ENCODE assay signal across 8 mouse cellular contexts in the genomic region with DNA sequence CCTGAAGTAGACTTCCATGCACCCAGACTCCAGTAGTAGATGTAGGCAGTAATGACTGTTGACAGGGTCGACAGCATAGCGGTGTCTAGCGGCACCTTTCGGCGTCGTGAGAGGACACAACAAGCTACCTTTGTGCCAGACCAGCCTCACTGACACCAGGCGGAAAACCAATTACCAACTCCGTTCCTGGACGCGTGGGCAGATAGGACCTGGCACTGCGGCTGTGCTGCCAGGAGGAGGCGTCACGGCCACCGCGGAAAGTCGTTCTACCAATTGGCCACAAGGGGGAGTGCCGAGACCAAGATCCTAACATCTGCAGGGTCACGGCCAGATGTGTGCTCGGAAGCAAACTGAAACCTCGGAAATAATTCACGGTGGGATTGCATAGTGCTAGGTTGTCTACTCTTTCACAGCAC. TPM values are rescaled to one million over a fixed set of nuclear protein-coding genes. Genes with fewer than 3 reads are reported as not detected.
DNase-seq lines count a peak whose midpoint lies in the region; ATAC-seq and TF ChIP-seq lines count a peak whose summit lies in the region.

No protein-coding gene starts in this region.

- H3K9me3 ChIP-seq in hindbrain, postnatal 0 days (ENCODE audit: low read length) = no peaks in the 10 kb centered on the region

- intact Hi-C loops in gastrocnemius, adult 2 months (cut with DNase I) = loop anchor here (1.0 to 10.0 kb wide), 3 partner anchors 62 to 270 kb away; no protein-coding TSS in a partner anchor
- intact Hi-C loops in left cerebral cortex, adult 2 months (cut with DNase I) = loop anchor here (1.0 to 5.0 kb wide), 2 partner anchors 62 to 255 kb away; no protein-coding TSS in a partner anchor

- peak overlapping the region; percentile 70 for H3K4me3 ChIP-seq in gastrocnemius, adult 2 months
- H3K4me3 ChIP-seq in hindbrain, postnatal 0 days (ENCODE audit: low read length) = 0 out of 2 replicates have a peak overlapping the region, but pooled peaks have one; percentile 4
- H3K4me3 ChIP-seq in left cerebral cortex, adult 2 months = peak overlapping the region; percentile 25; the same call in 1 of the 2 replicates
- peak overlapping the region; percentile 13 for H3K4me3 ChIP-seq in macrophage (ENCODE audit: inconsistent target)

- no peak; the same call in 1 of the 2 replicates for TF ChIP-seq CTCF in gastrocnemius, adult 2 months (IDR thresholded peaks at IDR 0.05)
- peak; percentile 98 for TF ChIP-seq CTCF in hindbrain, postnatal 0 days (IDR thresholded peaks at IDR 0.05; ENCODE audit: low read depth)
- TF ChIP-seq CTCF in left cerebral cortex, adult 2 months (IDR thresholded peaks at IDR 0.05) = peak; percentile 98

- no peaks in the 10 kb centered on the region for H3K36me3 ChIP-seq in hindbrain, postnatal 0 days (ENCODE audit: insufficient read depth, low read length)
- no peaks in the 10 kb centered on the region for H3K36me3 ChIP-seq in macrophage (ENCODE audit: inconsistent target)

- H3K4me2 ChIP-seq in hindbrain, postnatal 0 days (ENCODE audit: low read depth, low read length) = peak overlapping the region; percentile 40

- peak; percentile 84 for ATAC-seq in hindbrain, postnatal 0 days

- no peaks in the 10 kb centered on the region for H3K4me1 ChIP-seq in hindbrain, postnatal 0 days (ENCODE audit: insufficient read depth, low read length)

- WGBS in hindbrain, postnatal 0 days = 2% methylated on average over 21 of the region's 21 CpGs
- 3% methylated on average over 21 of the region's 21 CpGs for WGBS in macrophage (ENCODE audit: missing documents)

- no peaks in the 10 kb centered on the region for H3K27me3 ChIP-seq in hindbrain, postnatal 0 days (ENCODE audit: insufficient read depth, low read length)

- no peaks in the 10 kb centered on the region for H3K79me2 ChIP-seq in macrophage (ENCODE audit: inconsistent target)

- peak; percentile 75 for DNase-seq in WW6 (ENCODE audit: low read depth, low spot score)
- DNase-seq in cerebellum, postnatal 4 days (ENCODE audit: low spot score in 2 of 2) = peak; percentile 64 to 77
- DNase-seq in gastrocnemius, adult 2 months = peak; percentile 86
- peak; percentile 85 for DNase-seq in hindbrain, postnatal 0 days (ENCODE audit: low spot score)
- DNase-seq in left cerebral cortex, adult 2 months (ENCODE audit: extremely low spot score in 1 of 2, low spot score in 2 of 2) = peak; percentile 78 to 79
- peak; percentile 73 for DNase-seq in right cerebral cortex, adult 18-20 months
- peak; percentile 76 for DNase-seq in urinary bladder, postnatal 14 days (ENCODE audit: low spot score)

- H3K9ac ChIP-seq in hindbrain, postnatal 0 days (replicated peaks; ENCODE audit: low read length) = no peak overlapping the region

- no peak overlapping the region for H3K27ac ChIP-seq in gastrocnemius, adult 2 months
- no peak overlapping the region for H3K27ac ChIP-seq in hindbrain, postnatal 0 days
- H3K27ac ChIP-seq in left cerebral cortex, adult 2 months = no peak overlapping the region
- H3K27ac ChIP-seq in macrophage = no peak overlapping the region

RNA-seq across cellular contexts. Expression of a gene that starts 15.3 kb away (rescaled TPM):
- not detected for total RNA-seq in gastrocnemius, adult 2 months (2021)
- total RNA-seq in hindbrain, postnatal 0 days (2014; rRNA removed) = under 0.01 TPM in 1 of 2 replicates, not detected in the other
- not detected in 2 replicates for polyA plus RNA-seq in hindbrain, postnatal 0 days (2015; fragmentation: Nextera tagmentation; extraction: Ambion mirVana)
- total RNA-seq in left cerebral cortex, adult 2 months (2021) = not detected
- not detected for total RNA-seq in macrophage (2018; cell fraction: chromatin; rRNA removed)
- total RNA-seq in macrophage (2018; cell fraction: cytosol; rRNA removed) = not detected
- total RNA-seq in macrophage (2018; cell fraction: nucleus; rRNA removed) = not detected
- not detected in 3 replicates for polyA plus RNA-seq in macrophage (2018)

RNA-seq across cellular contexts. Expression of a gene that starts 31.0 kb away (rescaled TPM):
- under 1 TPM; 0.08 to 0.14 TPM for total RNA-seq in gastrocnemius, adult 2 months (2021)
- total RNA-seq in hindbrain, postnatal 0 days (2014; rRNA removed) = 0.04 and 0.16 TPM in 2 replicates
- 0.09 and 0.14 TPM in 2 replicates for polyA plus RNA-seq in hindbrain, postnatal 0 days (2015; fragmentation: Nextera tagmentation; extraction: Ambion mirVana)
- total RNA-seq in left cerebral cortex, adult 2 months (2021) = not detected
- under 1 TPM in 1 of 26 experiments, not detected in 25; 0.70 TPM for total RNA-seq in macrophage (2018; cell fraction: chromatin; rRNA removed)
- total RNA-seq in macrophage (2018; cell fraction: cytosol; rRNA removed) = not detected
- under 1 TPM in 1 of 26 experiments, not detected in 25; 0.55 TPM for total RNA-seq in macrophage (2018; cell fraction: nucleus; rRNA removed)
- not detected in 3 replicates for polyA plus RNA-seq in macrophage (2018)

RNA-seq across cellular contexts. Expression of a gene that starts 58.6 kb away (rescaled TPM):
- total RNA-seq in gastrocnemius, adult 2 months (2021) = not detected
- 0.58 and 1.3 TPM in 2 replicates for total RNA-seq in hindbrain, postnatal 0 days (2014; rRNA removed)
- polyA plus RNA-seq in hindbrain, postnatal 0 days (2015; fragmentation: Nextera tagmentation; extraction: Ambion mirVana) = 0.72 and 1.0 TPM in 2 replicates
- total RNA-seq in left cerebral cortex, adult 2 months (2021) = 1 to 10 TPM in 1 of 2 experiments, under 1 TPM in 1; 0.56 to 1.1 TPM
- total RNA-seq in macrophage (2018; cell fraction: chromatin; rRNA removed) = under 1 TPM in 7 of 26 experiments, not detected in 19; 0.36 to 0.51 (median 0.43) TPM
- under 1 TPM in 16 of 26 experiments, not detected in 10; 0.03 to 0.29 (median 0.14) TPM for total RNA-seq in macrophage (2018; cell fraction: cytosol; rRNA removed)
- total RNA-seq in macrophage (2018; cell fraction: nucleus; rRNA removed) = 1 to 10 TPM in 1 of 26 experiments, under 1 TPM in 11, not detected in 14; 0.22 to 2.9 (median 0.35) TPM
- polyA plus RNA-seq in macrophage (2018) = 0.15 to 0.60 TPM (median 0.21 TPM) in 3 replicates

Comparison
In these comparisons a context has a peak if more than half of its experiments do, and no peak if none do; other contexts are left out.
1. H3K4me3 ChIP-seq: peak in every context shown above with its lines; median percentile 70 in gastrocnemius, adult 2 months; 25 in left cerebral cortex, adult 2 months; 13 in macrophage; 4 in hindbrain, postnatal 0 days.